Mouse (Mus musculus) lung, embryonic 14.5 days (tissue): ENCODE data around the gene Kidins220. TPM values are rescaled to one million over a fixed set of nuclear protein-coding genes. Genes with fewer than 3 reads are reported as not detected.

Experiments
- ATAC-seq: fragments of 200-750 bp; cut with Nextera tagmentation; 2 replicates; pipeline ENCODE4 v1.8.0; 2017; ENCODE audit warnings: mild to moderate bottlenecking, moderate TSS enrichment, moderate library complexity; ENCODE audit not compliant: insufficient read depth
- DNase-seq: peaks from one replicate; pipeline ENCODE4 v3.0.0-alpha.2; 2015
- H3K27ac ChIP-seq: fragments of 300-500 bp; sonication (generic); 2 replicates; pipeline ENCODE4 v1.5.1; 2014; ENCODE audit warnings: low read depth, mild to moderate bottlenecking, moderate library complexity
- H3K27me3 ChIP-seq: fragments of 300-500 bp; sonication (generic); 2 replicates; pipeline ENCODE4 v1.6.1; 2014; ENCODE audit warnings: low read length, control low read depth; ENCODE audit not compliant: insufficient read depth
- H3K36me3 ChIP-seq: fragments of 300-500 bp; sonication (generic); 2 replicates; pipeline ENCODE4 v1.6.1; 2014; ENCODE audit warnings: control low read depth; ENCODE audit not compliant: insufficient read depth
- H3K4me1 ChIP-seq: fragments of 300-500 bp; sonication (generic); 2 replicates; pipeline ENCODE4 v1.6.1; 2014; ENCODE audit warnings: antibody characterized with exemption, control low read depth; ENCODE audit not compliant: insufficient read depth
- H3K4me2 ChIP-seq: fragments of 300-500 bp; sonication (generic); 2 replicates; pipeline ENCODE4 v1.6.1; 2014; ENCODE audit warnings: mild to moderate bottlenecking
- H3K4me3 ChIP-seq: fragments of 300-500 bp; sonication (generic); 2 replicates; pipeline ENCODE4 v1.5.1; 2014; ENCODE audit warnings: low read depth, low read length
- H3K9ac ChIP-seq: fragments of 300-500 bp; sonication (generic); 2 replicates; pipeline ENCODE4 v1.6.1; 2014
- H3K9me3 ChIP-seq: fragments of 300-500 bp; sonication (generic); 2 replicates; pipeline ENCODE4 v1.6.1; 2016; ENCODE audit warnings: low read depth, low read length, control low read depth
- CTCF ChIP-seq: IDR thresholded peaks from 2 replicates; pipeline ENCODE4 v1.5.1; 2016; ENCODE audit warnings: antibody characterized with exemption, low read depth
- WGBS: fragments of 180-500 bp; shearing (Covaris S2); extraction: QIAGEN DNeasy Blood & Tissue Kit; methylation state at CpG from one replicate; pipeline ENCODE4 v1.1.7; 2014; 5-methylcytosine and 5-hydroxymethylcytosine counted together
- polyA plus RNA-seq: library from polyadenylated mRNA; unstranded; fragments of >200 nt; fragmentation: Nextera tagmentation; extraction: Ambion mirVana; gene quantifications from 2 replicates; pipeline ENCODE4 v1.2.1, GENCODE M21; 2014

Kidins220 gene
- polyA plus RNA-seq, 1 experiment from 2014 or later = 25.7 TPM

- Histone ChIP-seq H3K4me1 (peaks cover 7% of the 10 kb centered on the region; the same call in 1 of the 2 replicates), H3K27me3 (no peaks in the 10 kb centered on the region), H3K4me2 (no peak overlapping the region), H3K9ac (no peak overlapping the region), H3K36me3 (peaks cover 11% of the 10 kb centered on the region; the same call in 1 of the 2 replicates), H3K4me3 (no peak overlapping the region), H3K9me3 (no peaks in the 10 kb centered on the region), H3K27ac (peak overlapping the region; percentile 67; the same call in 1 of the 2 replicates)
- ATAC-seq = peak; percentile 71
- 56% methylated on average over 9 of the region's 9 CpGs for whole genome bisulfite sequencing
- DNase-seq = peak; percentile 76
- no peak for TF ChIP-seq CTCF
These were observed 63.2 kb downstream of the Kidins220 start for GRCm38 (mm10) chr12:25037681-25038472.

GRCm38 (mm10) chr12:25044056-25044455, 69.3 kb downstream of the Kidins220 start:
- 87% methylated on average over 2 of the region's 2 CpGs for WGBS

GRCm38 (mm10) chr12:25044579-25044978, 69.9 kb downstream of the Kidins220 start:
- 71% methylated on average over 4 of the region's 4 CpGs for WGBS
- no peak for ATAC-seq
- peaks cover 9% of the 10 kb centered on the region; the same call in 1 of the 2 replicates for H3K36me3 ChIP-seq

More at GRCm38 (mm10) chr12:25044056-25044455, 69.3 kb downstream of the Kidins220 start:
- Histone ChIP-seq H3K9me3 (no peaks in the 10 kb centered on the region), H3K4me2 (no peak overlapping the region), H3K4me3 (no peak overlapping the region), H3K36me3 (peaks cover 9% of the 10 kb centered on the region; the same call in 1 of the 2 replicates), H3K27me3 (no peaks in the 10 kb centered on the region), H3K9ac (no peak overlapping the region), H3K4me1 (no peaks in the 10 kb centered on the region), H3K27ac (no peak overlapping the region)
- ATAC-seq (no peak), DNase-seq (no peak)
- no peak for TF ChIP-seq CTCF

GRCm38 (mm10) chr12:25049253-25049652, 74.5 kb downstream of the Kidins220 start:
- 8% methylated on average over 5 of the region's 5 CpGs for WGBS
- H3K4me2 ChIP-seq = no peak overlapping the region
- TF ChIP-seq CTCF = no peak
- no peaks in the 10 kb centered on the region for H3K9me3 ChIP-seq
- no peaks in the 10 kb centered on the region for H3K4me1 ChIP-seq
- ATAC-seq = no peak
- H3K36me3 ChIP-seq = peaks cover 27% of the 10 kb centered on the region
- peak; percentile 8 for DNase-seq
- no peak overlapping the region; the same call in 1 of the 2 replicates for H3K27ac ChIP-seq
- H3K4me3 ChIP-seq = no peak overlapping the region
- H3K27me3 ChIP-seq = no peaks in the 10 kb centered on the region
- no peak overlapping the region for H3K9ac ChIP-seq

More at GRCm38 (mm10) chr12:25044579-25044978, 69.9 kb downstream of the Kidins220 start:
- no peaks in the 10 kb centered on the region for H3K27me3 ChIP-seq
- no peaks in the 10 kb centered on the region for H3K9me3 ChIP-seq
- H3K4me1 ChIP-seq = no peaks in the 10 kb centered on the region
- H3K27ac ChIP-seq = no peak overlapping the region
- H3K9ac ChIP-seq = no peak overlapping the region
- H3K4me2 ChIP-seq = no peak overlapping the region
- DNase-seq = no peak
- H3K4me3 ChIP-seq = no peak overlapping the region
- no peak for TF ChIP-seq CTCF

- Histone ChIP-seq H3K4me2 (no peak overlapping the region), H3K4me1 (no peaks in the 10 kb centered on the region), H3K36me3 (peaks cover 58% of the 10 kb centered on the region), H3K27ac (no peak overlapping the region), H3K4me3 (no peak overlapping the region), H3K9ac (no peak overlapping the region), H3K9me3 (no peaks in the 10 kb centered on the region), H3K27me3 (no peaks in the 10 kb centered on the region)
- TF ChIP-seq CTCF = no peak
- no peak for DNase-seq
- no peak for ATAC-seq
- 78% methylated on average over 7 of the region's 7 CpGs for WGBS
These were observed 79.8 kb downstream of the Kidins220 start for GRCm38 (mm10) chr12:25054511-25054910.

- Histone ChIP-seq H3K4me1 (no peaks in the 10 kb centered on the region), H3K4me3 (no peak overlapping the region), H3K9ac (no peak overlapping the region), H3K27me3 (no peaks in the 10 kb centered on the region), H3K36me3 (peaks cover 62% of the 10 kb centered on the region), H3K9me3 (no peaks in the 10 kb centered on the region), H3K4me2 (no peak overlapping the region), H3K27ac (no peak overlapping the region)
- DNase-seq (no peak), ATAC-seq (no peak)
- WGBS = 68% methylated on average over 4 of the region's 4 CpGs
- TF ChIP-seq CTCF = no peak
These were observed 80.2 kb downstream of the Kidins220 start for GRCm38 (mm10) chr12:25054963-25055362.

- Histone ChIP-seq H3K27me3 (no peaks in the 10 kb centered on the region), H3K9ac (no peak overlapping the region), H3K4me1 (no peaks in the 10 kb centered on the region), H3K9me3 (no peaks in the 10 kb centered on the region), H3K36me3 (peaks cover 38% of the 10 kb centered on the region), H3K27ac (no peak overlapping the region), H3K4me3 (no peak overlapping the region), H3K4me2 (no peak overlapping the region)
- 76% methylated on average over 9 of the region's 9 CpGs for WGBS
- no peak for DNase-seq
- no peak for TF ChIP-seq CTCF
- ATAC-seq = no peak
These were observed 84.9 kb downstream of the Kidins220 start for GRCm38 (mm10) chr12:25059487-25060200.
